ENCODE assay signal across 9 mouse cellular contexts in genomic region chr4:118645234-118645633, GRCm38 (mm10). TPM values are rescaled to one million over a fixed set of nuclear protein-coding genes. Genes with fewer than 3 reads are reported as not detected.
DNase-seq lines count a peak whose midpoint lies in the region; ATAC-seq lines count a peak whose summit lies in the region.
"Had no signal": no experiment of that assay in that cellular context is flagged by ENCODE, and none has a peak within 500 bp of the region (broad histone marks: within the 10 kb centered on the region; RNA-seq: fewer than 3 reads in every experiment).

No protein-coding gene starts in this region.

- H3K36me3 ChIP-seq in neural tube, embryonic 15.5 days, result no peaks in the 10 kb centered on the region
- H3K36me3 ChIP-seq in liver, embryonic 11.5 days (ENCODE audit: control insufficient read depth, insufficient read depth, low read length), result no peaks in the 10 kb centered on the region

- H3K4me2 ChIP-seq in neural tube, embryonic 15.5 days, result no peak overlapping the region
- H3K4me2 ChIP-seq in liver, embryonic 11.5 days, result no peak overlapping the region

- WGBS in neural tube, embryonic 15.5 days, result 10% methylated on average over 2 of the region's 2 CpGs
- WGBS in liver, embryonic 11.5 days, result 12% methylated on average over 2 of the region's 2 CpGs

- ATAC-seq in neural tube, embryonic 15.5 days (ENCODE audit: low FRiP score), result no peak
- ATAC-seq in liver, embryonic 11.5 days (replicated peaks; ENCODE audit: low FRiP score), result no peak

- no peaks in the 10 kb centered on the region for H3K9me3 ChIP-seq in neural tube, embryonic 15.5 days (replicated peaks)
- H3K9me3 ChIP-seq in liver, embryonic 11.5 days (ENCODE audit: control insufficient read depth, low read length), result no peaks in the 10 kb centered on the region

- H3K4me3 ChIP-seq in neural tube, embryonic 15.5 days (replicated peaks), result no peak overlapping the region
- no peak overlapping the region for H3K4me3 ChIP-seq in liver, embryonic 11.5 days (ENCODE audit: low read depth, low read length)

- H3K27ac ChIP-seq in neural tube, embryonic 15.5 days (replicated peaks), result no peak overlapping the region
- no peak overlapping the region for H3K27ac ChIP-seq in liver, embryonic 11.5 days (ENCODE audit: low read depth, low read length)

- no peaks in the 10 kb centered on the region for H3K27me3 ChIP-seq in neural tube, embryonic 15.5 days (replicated peaks)
- H3K27me3 ChIP-seq in liver, embryonic 11.5 days (replicated peaks; ENCODE audit: control insufficient read depth, insufficient read depth, low read length), result no peaks in the 10 kb centered on the region; the same call in 1 of the 2 replicates

- DNase-seq in adrenal gland, adult (ENCODE audit: inconsistent age in 2 of 2, low spot score in 1 of 2), result peak; percentile 24 to 79
- no peak for DNase-seq in adrenal gland, postnatal 4 days (ENCODE audit: low spot score in 2 of 2)
- DNase-seq in neural tube, embryonic 10.5 days (ENCODE audit: extremely low spot score, low spot score), result peak; percentile 80
- DNase-seq in cerebellum, postnatal 25 days, result peak; percentile 42 to 70
- DNase-seq in heart, postnatal 4 days, result peak; percentile 75
- DNase-seq in liver, embryonic 11.5 days (ENCODE audit: low spot score), result peak; percentile 43
- DNase-seq in skeletal muscle tissue, adult 2 months (ENCODE audit: low read depth, low spot score), result peak; percentile 5

- peaks cover 11% of the 10 kb centered on the region for H3K4me1 ChIP-seq in neural tube, embryonic 15.5 days
- H3K4me1 ChIP-seq in liver, embryonic 11.5 days (replicated peaks; ENCODE audit: control insufficient read depth, insufficient read depth, low read length), result no peaks in the 10 kb centered on the region

- H3K9ac ChIP-seq in neural tube, embryonic 15.5 days (replicated peaks), result no peak overlapping the region
- no peak overlapping the region for H3K9ac ChIP-seq in liver, embryonic 11.5 days (ENCODE audit: low read depth, low read length)

RNA-seq across cellular contexts. Expression of gene Olfr62, which starts 13.5 kb away (rescaled TPM):
- not detected for total RNA-seq in adrenal gland, postnatal 4 days (2021)
- polyA plus RNA-seq in neural tube, embryonic 15.5 days (2015; fragmentation: Nextera tagmentation; extraction: Ambion mirVana), result not detected in 2 replicates
- total RNA-seq in heart, postnatal 4 days (2021), result not detected
- polyA plus RNA-seq in liver, embryonic 11.5 days (2014; fragmentation: Nextera tagmentation; extraction: Ambion mirVana), result not detected in 2 replicates
- total RNA-seq: left cerebral cortex, adult 8-10 months had no signal

RNA-seq across cellular contexts. Expression of gene Ebna1bp2, which starts 24.6 kb away (rescaled TPM):
- 10 to 100 TPM; 72.5 to 84.1 TPM for total RNA-seq in adrenal gland, postnatal 4 days (2021)
- polyA plus RNA-seq in neural tube, embryonic 15.5 days (2015; fragmentation: Nextera tagmentation; extraction: Ambion mirVana), result 84.7 and 102 TPM in 2 replicates
- total RNA-seq in heart, postnatal 4 days (2021), result 10 to 100 TPM; 43.0 to 51.1 TPM
- 239 and 247 TPM in 2 replicates for polyA plus RNA-seq in liver, embryonic 11.5 days (2014; fragmentation: Nextera tagmentation; extraction: Ambion mirVana)

RNA-seq across cellular contexts. Expression of gene Cfap57, which starts 24.7 kb away (rescaled TPM):
- under 1 TPM; 0.08 to 0.11 TPM for total RNA-seq in adrenal gland, postnatal 4 days (2021)
- 1.3 and 1.5 TPM in 2 replicates for polyA plus RNA-seq in neural tube, embryonic 15.5 days (2015; fragmentation: Nextera tagmentation; extraction: Ambion mirVana)
- under 1 TPM in 1 of 2 experiments, not detected in 1; 0.18 TPM for total RNA-seq in heart, postnatal 4 days (2021)
- polyA plus RNA-seq in liver, embryonic 11.5 days (2014; fragmentation: Nextera tagmentation; extraction: Ambion mirVana), result 0.82 and 0.86 TPM in 2 replicates

RNA-seq across cellular contexts. Expression of gene Olfr1342, which starts 47.3 kb away (rescaled TPM):
- total RNA-seq in adrenal gland, postnatal 4 days (2021), result not detected
- not detected in 2 replicates for polyA plus RNA-seq in neural tube, embryonic 15.5 days (2015; fragmentation: Nextera tagmentation; extraction: Ambion mirVana)
- total RNA-seq in heart, postnatal 4 days (2021), result not detected
- not detected in 2 replicates for polyA plus RNA-seq in liver, embryonic 11.5 days (2014; fragmentation: Nextera tagmentation; extraction: Ambion mirVana)
- total RNA-seq: left cerebral cortex, adult 8-10 months had no signal

RNA-seq across cellular contexts. Expression of gene Olfr1341, which starts 58.1 kb away (rescaled TPM):
- not detected for total RNA-seq in adrenal gland, postnatal 4 days (2021)
- polyA plus RNA-seq in neural tube, embryonic 15.5 days (2015; fragmentation: Nextera tagmentation; extraction: Ambion mirVana), result not detected in 2 replicates
- not detected for total RNA-seq in heart, postnatal 4 days (2021)
- not detected in 2 replicates for polyA plus RNA-seq in liver, embryonic 11.5 days (2014; fragmentation: Nextera tagmentation; extraction: Ambion mirVana)
- total RNA-seq: left cerebral cortex, adult 8-10 months had no signal

Comparison
In these comparisons a context has a peak if more than half of its experiments do, and no peak if none do; other contexts are left out.
1. DNase-seq: peak in adrenal gland, adult (2 of 2), neural tube, embryonic 10.5 days (single experiment), cerebellum, postnatal 25 days (2 of 2), heart, postnatal 4 days (single experiment), liver, embryonic 11.5 days (single experiment) and skeletal muscle tissue, adult 2 months (single experiment); none in adrenal gland, postnatal 4 days (0 of 2).